Mouse (Mus musculus) heart, embryonic 11.5 days (tissue): ENCODE data around the gene Rad51b. TPM values are rescaled to one million over a fixed set of nuclear protein-coding genes. Genes with fewer than 3 reads are reported as not detected.

Experiments
- ATAC-seq: fragments of 200-750 bp; cut with Nextera tagmentation; replicated peaks from 2 replicates; pipeline ENCODE4 v1.8.0; 2017; ENCODE audit warnings: moderate library complexity; ENCODE audit not compliant: insufficient number of reproducible peaks, low FRiP score, low TSS enrichment
- H3K27ac ChIP-seq: fragments of 300-500 bp; sonication (generic); 2 replicates; pipeline ENCODE4 v1.5.1; 2014; ENCODE audit warnings: mild to moderate bottlenecking, low read depth, low read length
- H3K27me3 ChIP-seq: fragments of 300-500 bp; sonication (generic); 2 replicates; pipeline ENCODE4 v1.6.1; 2014; ENCODE audit warnings: mild to moderate bottlenecking, low read length, mixed read lengths; ENCODE audit not compliant: control insufficient read depth, insufficient read depth
- H3K36me3 ChIP-seq: fragments of 300-500 bp; sonication (generic); 2 replicates; pipeline ENCODE4 v1.6.1; 2014; ENCODE audit warnings: mild to moderate bottlenecking, low read length, moderate library complexity, mixed read lengths; ENCODE audit not compliant: control insufficient read depth, insufficient read depth
- H3K4me1 ChIP-seq: fragments of 300-500 bp; sonication (generic); 2 replicates; pipeline ENCODE4 v1.6.1; 2014; ENCODE audit warnings: low read length; ENCODE audit not compliant: control insufficient read depth, insufficient read depth
- H3K4me2 ChIP-seq: fragments of 300-500 bp; sonication (generic); 2 replicates; pipeline ENCODE4 v1.6.1; 2014; ENCODE audit warnings: mild to moderate bottlenecking, moderate library complexity
- H3K4me3 ChIP-seq: fragments of 300-500 bp; sonication (generic); 2 replicates; pipeline ENCODE4 v1.5.1; 2014; ENCODE audit warnings: low read depth, low read length
- H3K9ac ChIP-seq: fragments of 300-500 bp; sonication (generic); 2 replicates; pipeline ENCODE4 v1.6.1; 2014; ENCODE audit warnings: mild to moderate bottlenecking, low read depth, low read length, moderate library complexity
- H3K9me3 ChIP-seq: fragments of 300-500 bp; sonication (generic); replicated peaks from 2 replicates; pipeline ENCODE4 v1.6.1; 2016; ENCODE audit warnings: low read length; ENCODE audit not compliant: control insufficient read depth
- WGBS: fragments of 180-500 bp; shearing (Covaris S2); extraction: QIAGEN DNeasy Blood & Tissue Kit; methylation state at CpG from one replicate; pipeline ENCODE4 v1.1.7; 2014; ENCODE audit not compliant: insufficient replicate concordance; 5-methylcytosine and 5-hydroxymethylcytosine counted together
- polyA plus RNA-seq: library from polyadenylated mRNA; unstranded; fragments of >200 nt; fragmentation: Nextera tagmentation; extraction: Ambion mirVana; gene quantifications from 2 replicates; pipeline ENCODE4 v1.2.1, GENCODE M21; 2014

The Rad51b gene
- polyA plus RNA-seq, 1 experiment from 2014 or later: 6.4 TPM

GRCm38 (mm10) chr12:79531809-79532798 is 235.0 kb downstream of the Rad51b start:
- H3K4me2 ChIP-seq: no peak overlapping the region
- H3K27ac ChIP-seq: no peak overlapping the region
- H3K27me3 ChIP-seq: no peaks in the 10 kb centered on the region
- ATAC-seq: no peak
- no peaks in the 10 kb centered on the region for H3K36me3 ChIP-seq
- H3K4me1 ChIP-seq: peaks cover 18% of the 10 kb centered on the region
- no peaks in the 10 kb centered on the region for H3K9me3 ChIP-seq
- WGBS: 47% methylated on average over 5 of the region's 5 CpGs
- H3K9ac ChIP-seq: no peak overlapping the region
- H3K4me3 ChIP-seq: no peak overlapping the region

GRCm38 (mm10) chr12:79534778-79535177 is 237.7 kb downstream of the Rad51b start:
- no peaks in the 10 kb centered on the region for H3K36me3 ChIP-seq
- no peaks in the 10 kb centered on the region for H3K27me3 ChIP-seq
- no peaks in the 10 kb centered on the region for H3K9me3 ChIP-seq
- H3K9ac ChIP-seq: no peak overlapping the region
- peaks cover 18% of the 10 kb centered on the region for H3K4me1 ChIP-seq
- 26% methylated on average over 1 of the region's 1 CpGs for WGBS
- no peak overlapping the region for H3K4me3 ChIP-seq
- peak overlapping the region; percentile 51 for H3K27ac ChIP-seq
- H3K4me2 ChIP-seq: no peak overlapping the region
- no peak for ATAC-seq

- no peak for ATAC-seq
- Histone ChIP-seq H3K27ac (peak overlapping the region; percentile 51), H3K27me3 (no peaks in the 10 kb centered on the region), H3K4me3 (no peak overlapping the region), H3K9ac (no peak overlapping the region), H3K4me2 (no peak overlapping the region), H3K9me3 (no peaks in the 10 kb centered on the region), H3K36me3 (no peaks in the 10 kb centered on the region), H3K4me1 (peaks cover 18% of the 10 kb centered on the region)
- WGBS: 49% methylated on average over 9 of the region's 9 CpGs
Measured at GRCm38 (mm10) chr12:79535532-79536437, 238.7 kb downstream of the Rad51b start.

GRCm38 (mm10) chr12:79540176-79540575 is 243.1 kb downstream of the Rad51b start:
- no peak for ATAC-seq
- no peak overlapping the region for H3K27ac ChIP-seq
- no peak overlapping the region for H3K4me2 ChIP-seq
- no peaks in the 10 kb centered on the region for H3K27me3 ChIP-seq
- WGBS: 51% methylated on average over 5 of the region's 5 CpGs
- no peak overlapping the region for H3K4me3 ChIP-seq
- H3K9ac ChIP-seq: no peak overlapping the region
- no peaks in the 10 kb centered on the region for H3K36me3 ChIP-seq
- H3K4me1 ChIP-seq: peaks cover 4% of the 10 kb centered on the region; the same call in 1 of the 2 replicates
- no peaks in the 10 kb centered on the region for H3K9me3 ChIP-seq

GRCm38 (mm10) chr12:79541581-79541980 is 244.5 kb downstream of the Rad51b start:
- H3K4me1 ChIP-seq: no peaks in the 10 kb centered on the region
- H3K4me3 ChIP-seq: no peak overlapping the region
- no peaks in the 10 kb centered on the region for H3K27me3 ChIP-seq
- no peak overlapping the region for H3K4me2 ChIP-seq
- no peak overlapping the region for H3K27ac ChIP-seq
- 82% methylated on average over 6 of the region's 6 CpGs for WGBS
- no peak for ATAC-seq
- no peaks in the 10 kb centered on the region for H3K9me3 ChIP-seq
- no peaks in the 10 kb centered on the region for H3K36me3 ChIP-seq
- H3K9ac ChIP-seq: no peak overlapping the region

GRCm38 (mm10) chr12:79545063-79545462 is 248.0 kb downstream of the Rad51b start:
- H3K9ac ChIP-seq: no peak overlapping the region
- no peak overlapping the region for H3K4me2 ChIP-seq
- no peaks in the 10 kb centered on the region for H3K9me3 ChIP-seq
- no peak for ATAC-seq
- no peaks in the 10 kb centered on the region for H3K27me3 ChIP-seq
- peaks cover 4% of the 10 kb centered on the region; the same call in 1 of the 2 replicates for H3K4me1 ChIP-seq
- no peak overlapping the region for H3K4me3 ChIP-seq
- no peak overlapping the region for H3K27ac ChIP-seq
- H3K36me3 ChIP-seq: no peaks in the 10 kb centered on the region
- WGBS: 59% methylated on average over 3 of the region's 3 CpGs

- no peak for ATAC-seq
- Histone ChIP-seq H3K4me2 (no peak overlapping the region), H3K36me3 (no peaks in the 10 kb centered on the region), H3K27me3 (no peaks in the 10 kb centered on the region), H3K4me1 (peaks cover 4% of the 10 kb centered on the region; the same call in 1 of the 2 replicates), H3K27ac (no peak overlapping the region; the same call in 1 of the 2 replicates), H3K9ac (no peak overlapping the region), H3K9me3 (no peaks in the 10 kb centered on the region), H3K4me3 (no peak overlapping the region)
- WGBS: 33% methylated on average over 6 of the region's 6 CpGs
Measured at GRCm38 (mm10) chr12:79547556-79547955, 250.5 kb downstream of the Rad51b start.

GRCm38 (mm10) chr12:79548607-79549330 is 251.7 kb downstream of the Rad51b start:
- Histone ChIP-seq H3K27me3 (no peaks in the 10 kb centered on the region), H3K4me3 (no peak overlapping the region), H3K27ac (no peak overlapping the region), H3K36me3 (no peaks in the 10 kb centered on the region), H3K9ac (no peak overlapping the region), H3K4me1 (peaks cover 4% of the 10 kb centered on the region; the same call in 1 of the 2 replicates), H3K4me2 (no peak overlapping the region), H3K9me3 (no peaks in the 10 kb centered on the region)
- 75% methylated on average over 8 of the region's 8 CpGs for WGBS
- no peak for ATAC-seq
